Mouse (Mus musculus) stomach, postnatal 0 days (tissue): Measurements from ENCODE around the gene Gm6205.
"Not testable (repeated sequence)": the region's sequence is repeated elsewhere in the genome, so short reads cannot be mapped to it uniquely, and the experiment has no call there.

Source experiments
- CTCF ChIP-seq: IDR thresholded peaks from 2 replicates; pipeline ENCODE4 v1.5.1; 2016; ENCODE audit warnings: antibody characterized with exemption, low read depth, mild to moderate bottlenecking, moderate library complexity
- EP300 ChIP-seq: optimal IDR thresholded peaks from 2 replicates; pipeline ENCODE3; 2016; ENCODE audit warnings: antibody characterized with exemption

DNA sequence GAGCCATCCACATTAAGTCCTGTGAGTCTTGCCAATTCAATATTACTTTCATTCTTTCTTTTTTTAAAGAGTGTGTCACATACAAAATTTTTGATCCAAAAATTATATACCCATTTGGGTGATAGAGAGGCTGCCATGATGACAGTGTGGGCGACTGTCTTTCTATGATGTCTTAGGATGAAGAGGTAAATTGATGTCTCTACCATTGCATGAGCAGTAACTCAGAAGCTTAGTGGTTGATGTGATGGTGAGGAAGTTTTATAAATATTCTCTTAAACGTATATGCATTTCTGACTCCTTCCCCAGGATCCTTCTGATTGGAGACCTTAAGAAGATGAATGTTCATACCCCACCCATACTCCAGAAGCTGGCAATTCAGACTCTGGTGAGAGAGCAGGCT lies 24.5 kb upstream of the Gm6205 start, which contains the start of gene Gm6509:
- not testable (repeated sequence) for TF ChIP-seq CTCF, EP300
